Mouse (Mus musculus): ENCODE data around the gene Rpap3.

Gene Rpap3

GRCm38 (mm10) chr15:97705211-97706050 is at the start of gene Rpap3:
Gene Rpap3 (minus strand): TSS chr15:97705825.
- DNase-seq: peak; percentile 98

DNA sequence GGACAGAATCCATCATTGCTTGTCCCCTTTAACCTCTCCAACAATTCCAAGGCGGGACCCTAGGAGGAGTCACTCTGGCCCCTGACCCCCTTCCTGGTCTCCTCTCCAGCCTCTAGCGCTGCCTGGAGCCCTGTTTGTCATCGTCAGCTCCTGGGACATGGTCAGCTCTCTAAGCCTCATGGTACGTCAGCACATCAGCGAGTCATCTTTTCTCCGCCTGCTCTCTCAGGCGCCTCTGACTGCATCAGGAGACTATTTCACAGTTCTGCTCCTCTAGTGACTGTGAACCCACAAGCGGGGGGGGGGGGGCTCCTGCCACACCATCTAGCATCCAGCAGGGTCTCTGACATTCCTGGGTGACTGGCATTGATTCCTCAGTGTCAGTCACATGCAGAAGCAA is 49.7 kb upstream of the Rpap3 start:
- DNase-seq: no peak

DNA sequence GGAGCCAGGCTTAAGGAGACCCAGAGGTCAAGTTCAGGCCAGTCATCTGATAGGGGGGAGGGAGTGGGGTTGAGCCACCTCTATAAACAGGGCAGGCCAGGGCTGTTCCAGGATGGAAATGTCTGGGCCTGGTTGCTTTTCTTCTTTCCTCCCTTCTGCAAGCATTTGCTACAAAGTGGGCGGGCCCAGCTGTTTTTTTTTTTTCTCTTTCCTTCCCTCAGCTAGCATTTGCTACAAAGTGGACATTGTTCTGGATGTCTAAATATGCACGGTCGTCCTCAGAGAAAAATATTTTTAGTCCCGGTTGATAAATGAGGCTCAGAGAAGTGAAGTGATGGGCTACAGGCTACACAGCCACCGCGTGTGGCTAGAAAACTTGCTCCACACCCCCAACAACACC is 48.9 kb upstream of the Rpap3 start:
- DNase-seq: no peak

GRCm38 (mm10) chr15:97752491-97752890 is 46.9 kb upstream of the Rpap3 start:
- no peak for DNase-seq

DNA sequence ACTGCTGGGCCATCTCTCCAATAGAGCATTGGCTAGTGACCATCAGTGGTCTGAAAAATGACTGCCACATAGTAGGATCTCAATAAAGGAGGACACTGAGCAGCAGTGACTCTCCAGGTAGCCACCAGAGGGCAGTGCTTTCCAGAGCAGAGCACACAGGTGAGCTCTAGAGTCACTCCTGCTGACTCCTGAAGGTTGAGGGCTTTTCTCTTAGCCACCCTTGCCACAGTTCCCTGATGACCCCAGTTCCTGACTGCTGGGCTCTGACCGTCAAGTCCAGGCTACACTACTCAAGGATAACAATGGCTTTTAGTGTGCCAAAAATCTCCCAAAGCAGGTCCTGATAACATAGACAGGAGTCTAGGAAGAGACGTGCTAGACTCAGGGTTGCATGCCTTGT is 46.1 kb upstream of the Rpap3 start:
- peak; percentile 96 for DNase-seq

DNA sequence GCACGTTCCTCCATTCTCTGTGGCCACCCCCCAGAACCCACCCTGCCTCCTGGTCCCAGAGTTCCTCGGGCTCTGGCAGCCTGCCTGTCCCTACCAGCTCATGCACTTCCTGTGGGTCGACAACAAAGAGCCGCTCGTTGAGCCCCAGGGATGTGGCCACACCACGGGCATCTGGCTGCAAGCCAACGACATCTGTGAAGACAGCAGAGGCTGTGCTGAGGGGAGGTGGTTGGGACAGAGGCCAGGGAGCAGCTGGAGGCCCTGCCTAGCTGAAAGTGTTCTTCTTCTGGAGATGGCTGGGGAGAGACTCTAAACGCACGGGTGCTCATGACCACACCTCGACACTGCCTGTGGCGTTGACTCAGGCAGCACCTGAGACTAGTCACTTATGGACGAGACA is 45.1 kb upstream of the Rpap3 start:
- peak; percentile 98 for DNase-seq

DNA sequence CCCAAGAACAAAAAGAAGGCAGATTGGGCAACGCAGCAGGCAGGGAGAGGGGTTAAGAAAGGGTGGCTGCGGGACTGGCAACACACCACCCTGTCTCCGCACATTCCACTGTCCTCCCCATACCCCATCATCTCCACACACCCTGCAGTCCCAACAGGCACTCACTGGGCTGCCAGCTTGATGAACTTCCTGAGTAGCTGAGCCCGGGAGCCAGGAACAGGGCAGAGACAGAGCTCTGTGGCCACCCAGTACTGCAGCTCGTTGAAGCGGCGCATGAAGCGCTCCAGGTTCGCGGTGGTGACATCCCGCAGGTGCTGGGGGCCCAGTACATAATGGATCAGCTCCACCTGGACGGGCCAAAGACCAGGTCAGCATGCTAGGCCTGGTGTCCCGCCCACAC is 44.2 kb upstream of the Rpap3 start:
- DNase-seq: no peak

GRCm38 (mm10) chr15:97749397-97749796 is 43.8 kb upstream of the Rpap3 start:
- no peak for DNase-seq

DNA sequence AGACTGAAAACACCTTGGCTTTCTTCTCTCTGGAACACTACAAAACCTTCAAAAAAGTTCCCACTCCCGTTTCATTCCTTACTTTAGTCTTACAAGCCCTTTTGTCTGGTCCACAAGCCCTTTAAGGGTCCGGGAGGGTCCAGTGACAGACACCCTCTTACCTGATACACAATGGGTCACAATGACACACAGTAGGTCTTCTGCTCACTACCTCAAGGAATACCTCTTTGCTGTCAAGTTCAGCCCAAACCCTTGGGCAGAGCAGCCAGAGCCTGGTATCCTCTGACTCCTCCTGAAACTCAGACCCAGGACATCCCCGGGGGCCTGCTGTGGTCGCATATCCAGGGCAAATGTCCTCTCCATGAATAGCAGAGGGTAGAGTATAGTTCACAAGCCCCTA is 43.3 kb upstream of the Rpap3 start:
- DNase-seq: no peak

- DNase-seq: no peak
Observed at GRCm38 (mm10) chr15:97748309-97748708, 42.7 kb upstream of the Rpap3 start.

GRCm38 (mm10) chr15:97747486-97747885 is 41.9 kb upstream of the Rpap3 start:
- DNase-seq: no peak

GRCm38 (mm10) chr15:97746748-97747147 is 41.1 kb upstream of the Rpap3 start:
- DNase-seq: no peak

GRCm38 (mm10) chr15:97746278-97746677 is 40.7 kb upstream of the Rpap3 start:
- DNase-seq: no peak

DNA sequence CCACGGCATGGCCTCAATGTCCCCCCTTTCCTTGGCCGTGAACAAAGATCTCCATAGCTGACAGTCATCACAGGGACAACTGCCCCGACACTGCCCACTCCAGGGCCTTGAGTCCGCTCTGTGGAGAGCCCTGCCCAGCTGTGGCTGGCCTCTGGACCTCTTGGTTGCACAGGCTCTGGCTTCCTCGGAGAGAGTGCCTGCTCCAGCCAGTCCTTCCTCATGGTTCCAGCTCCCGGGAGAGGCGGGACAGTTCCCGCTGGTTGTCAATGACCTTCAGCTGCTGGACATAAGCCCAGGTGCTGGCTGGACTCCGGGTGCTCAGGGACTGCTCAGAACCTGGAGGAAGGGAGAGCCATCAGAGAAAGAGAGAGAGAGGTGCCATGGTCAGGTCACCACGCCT is 39.7 kb upstream of the Rpap3 start:
- DNase-seq: peak; percentile 98

DNA sequence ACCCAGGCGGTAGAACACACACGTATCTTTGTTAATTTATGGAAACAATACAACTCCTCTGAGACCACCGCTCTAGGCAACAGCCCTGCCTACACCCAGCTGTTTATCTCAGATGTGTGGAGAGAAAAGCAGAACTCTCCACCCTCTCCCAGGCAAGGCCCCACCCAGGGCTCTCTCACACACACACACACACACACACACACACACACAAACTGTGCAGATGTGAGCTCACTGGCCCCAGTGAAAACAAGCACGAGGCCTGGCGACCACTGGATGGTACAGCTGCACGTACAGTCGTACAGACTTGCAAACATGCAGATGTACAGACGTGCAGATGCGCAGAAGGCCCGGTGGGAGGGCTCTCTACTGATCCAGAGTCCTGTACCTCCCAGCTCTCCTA is 39.3 kb upstream of the Rpap3 start:
- peak; percentile 94 for DNase-seq

GRCm38 (mm10) chr15:97743961-97744525 is 38.4 kb upstream of the Rpap3 start:
- DNase-seq: peak; percentile 91

GRCm38 (mm10) chr15:97743210-97743609 is 37.6 kb upstream of the Rpap3 start:
- DNase-seq: no peak

- DNase-seq: no peak
Observed at GRCm38 (mm10) chr15:97742600-97742999, 37.0 kb upstream of the Rpap3 start.

GRCm38 (mm10) chr15:97742074-97742473 is 36.4 kb upstream of the Rpap3 start:
- no peak for DNase-seq

DNA sequence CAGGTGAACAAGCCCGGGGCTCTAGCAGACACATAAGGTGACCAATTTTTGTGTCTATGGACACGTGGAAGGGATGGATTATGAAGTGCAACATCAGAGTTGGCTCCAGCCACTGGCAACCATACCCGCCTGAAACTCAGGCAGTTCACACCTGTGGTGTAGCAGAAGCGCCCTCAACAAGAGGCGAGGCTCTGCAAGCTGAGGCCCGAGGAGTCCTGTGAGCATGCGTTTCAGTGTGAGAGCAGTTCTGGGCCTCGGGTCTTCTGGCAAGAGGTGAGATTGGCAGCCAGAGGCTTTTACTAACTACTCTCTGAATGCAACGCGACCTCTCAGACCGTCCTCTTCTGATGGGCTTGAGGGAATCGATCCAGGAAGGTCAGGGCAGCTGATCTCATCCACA is 36.0 kb upstream of the Rpap3 start:
- DNase-seq: no peak

DNA sequence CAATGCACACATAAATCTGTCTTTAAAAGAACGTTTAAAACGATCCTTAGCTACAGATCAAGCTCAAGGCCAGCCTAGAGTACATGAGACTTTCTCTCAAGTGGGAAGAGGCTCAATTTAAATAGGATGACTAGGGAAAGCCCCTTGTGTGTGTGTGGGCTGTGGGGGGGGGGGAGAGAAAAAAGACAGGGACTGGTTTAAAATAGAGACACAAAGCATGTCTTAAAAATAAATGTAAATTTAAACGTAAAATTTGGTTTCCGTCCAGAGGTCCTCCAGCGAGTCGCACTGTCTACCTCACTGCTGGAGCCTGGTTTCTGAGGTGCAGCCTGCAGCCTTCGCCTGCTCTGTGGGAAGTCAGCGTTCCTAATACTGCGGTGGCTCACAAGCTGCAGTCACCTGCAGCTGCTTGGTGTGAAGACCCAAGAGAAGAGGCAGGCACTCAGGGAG is 34.7 kb upstream of the Rpap3 start:
- no peak for DNase-seq

- no peak for DNase-seq
Observed at GRCm38 (mm10) chr15:97738923-97739322, 33.3 kb upstream of the Rpap3 start.

DNA sequence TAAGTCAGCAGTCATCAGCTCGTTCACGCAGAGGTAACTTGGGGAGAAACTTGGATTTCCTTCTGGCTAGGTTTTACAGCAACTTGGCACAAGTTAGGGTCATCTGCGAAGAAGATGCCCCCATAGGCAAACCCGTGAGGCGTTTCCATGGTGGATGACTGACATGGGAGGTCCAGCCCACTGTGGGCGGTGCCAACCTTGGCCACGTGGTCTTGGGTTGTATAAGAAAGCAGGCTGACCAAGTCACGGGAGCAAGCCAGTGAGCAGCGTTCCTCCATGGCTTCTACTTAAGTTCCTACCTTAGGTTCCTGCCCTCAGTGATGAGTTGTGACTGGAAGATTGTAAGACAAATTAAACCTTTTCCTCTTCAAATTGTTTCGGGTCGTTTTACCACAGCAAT is 26.4 kb upstream of the Rpap3 start:
- DNase-seq: no peak

DNA sequence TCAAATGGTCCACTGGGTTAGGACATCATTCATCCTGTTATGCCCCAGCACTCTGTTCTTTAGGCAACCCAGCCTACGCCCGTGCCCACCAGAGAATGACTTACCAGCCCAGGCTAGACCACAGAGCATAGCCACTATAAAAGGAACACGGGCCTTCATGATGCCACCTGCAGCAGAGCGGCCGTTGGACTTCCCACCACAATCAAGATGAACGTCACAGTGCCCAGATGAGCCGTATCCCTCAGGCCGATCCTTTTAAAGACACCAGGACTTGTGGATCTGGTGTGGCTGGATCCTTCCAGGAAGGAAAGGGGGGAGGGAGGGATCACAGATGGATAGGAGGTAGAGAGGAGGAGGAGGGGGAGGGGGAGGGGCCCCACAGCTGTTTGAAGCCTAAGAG is 25.5 kb upstream of the Rpap3 start, which contains the start of gene Endou:
Endou (minus strand) TSS at position 229 of the 400 bp plus-strand sequence.
- DNase-seq: no peak

- DNase-seq: peak; percentile 93
Observed at GRCm38 (mm10) chr15:97730365-97730764, 24.7 kb upstream of the Rpap3 start.

Measured in heart, adult 11 months (tissue).